Mouse (Mus musculus) small intestine, adult 2 months (tissue): ENCODE measurements around the gene Ric8a. TPM values are rescaled to one million over a fixed set of nuclear protein-coding genes. Genes with fewer than 3 reads are reported as not detected.

Source experiments
- H3K27ac ChIP-seq: fragments of 200-500 bp; 2 replicates; pipeline ENCODE4 v1.5.1; 2012; ENCODE audit warnings: low read depth, low read length, control low read depth, inconsistent platforms; ENCODE audit not compliant: insufficient read depth
- H3K27me3 ChIP-seq: fragments of 200-500 bp; 2 replicates; pipeline ENCODE4 v1.6.1; 2012; ENCODE audit warnings: mild to moderate bottlenecking, moderate library complexity, low read length, inconsistent platforms; ENCODE audit not compliant: control insufficient read depth, insufficient read depth
- H3K36me3 ChIP-seq: fragments of 200-500 bp; 2 replicates; pipeline ENCODE4 v1.6.1; 2012; ENCODE audit warnings: mild to moderate bottlenecking, low read length, control low read depth, inconsistent platforms; ENCODE audit not compliant: control insufficient read depth, insufficient read depth
- H3K4me1 ChIP-seq: fragments of 200-500 bp; 2 replicates; pipeline ENCODE4 v1.6.1; 2012; ENCODE audit warnings: low read length, inconsistent platforms, mixed read lengths; ENCODE audit not compliant: control insufficient read depth, insufficient read depth, insufficient read length
- H3K4me3 ChIP-seq: fragments of 200-500 bp; 2 replicates; pipeline ENCODE4 v1.5.1; 2012; ENCODE audit warnings: low read depth, mild to moderate bottlenecking, control low read depth, inconsistent platforms, low read length, moderate library complexity
- CTCF ChIP-seq: fragments of 200-500 bp; IDR thresholded peaks from 2 replicates; pipeline ENCODE4 v1.5.1; 2012; ENCODE audit warnings: low read depth, mild to moderate bottlenecking, control low read depth, inconsistent platforms, low read length, moderate library complexity, mixed read lengths; ENCODE audit not compliant: insufficient replicate concordance, insufficient read length; ENCODE audit errors: extremely low read depth
- POLR2A ChIP-seq: fragments of 200-500 bp; IDR thresholded peaks from 2 replicates; pipeline ENCODE4 v1.6.1; 2012; ENCODE audit warnings: low read depth, mild to moderate bottlenecking, control low read depth, inconsistent platforms, low read length, moderate library complexity
- WGBS: fragments of 180-500 bp; shearing (Covaris S2); methylation state at CpG from one replicate; pipeline ENCODE4 v1.1.7; 2018; 5-methylcytosine and 5-hydroxymethylcytosine counted together
- polyA plus RNA-seq: library from polyadenylated mRNA; depleted of rRNA; stranded (reverse); fragments of >200 nt; gene quantifications from 2 replicates; pipeline ENCODE4 v1.2.3, GENCODE M21; 2012

The Ric8a gene
- polyA plus RNA-seq, 1 experiment, result 95.5 TPM

DNA sequence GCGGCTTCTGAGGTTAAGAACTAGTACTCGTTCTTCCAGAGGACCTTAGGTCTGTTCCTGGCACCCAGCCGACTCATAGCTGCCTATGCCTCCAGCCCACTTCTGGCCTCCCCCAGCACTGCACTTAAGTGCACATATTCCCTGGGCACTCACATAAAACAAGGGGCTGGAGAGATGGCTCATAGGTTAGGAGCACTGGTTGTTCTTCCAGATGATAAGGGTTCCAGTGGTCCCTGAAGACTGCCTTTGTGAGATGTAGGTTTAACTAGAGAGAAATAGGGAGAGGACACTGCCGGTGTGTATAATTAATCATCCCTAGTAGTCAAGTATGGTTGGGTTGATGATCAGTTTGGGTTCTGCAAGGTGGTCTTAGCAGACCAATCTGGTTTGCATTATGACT lies 34.0 kb upstream of the Ric8a start:
- Histone ChIP-seq H3K4me3 (no peak overlapping the region), H3K36me3 (no peaks in the 10 kb centered on the region), H3K27me3 (no peaks in the 10 kb centered on the region; the same call in 1 of the 2 replicates), H3K4me1 (peaks cover 3% of the 10 kb centered on the region), H3K27ac (no peak overlapping the region)
- no peak for TF ChIP-seq POLR2A
- WGBS, result 88% methylated on average over 4 of the region's 4 CpGs

DNA sequence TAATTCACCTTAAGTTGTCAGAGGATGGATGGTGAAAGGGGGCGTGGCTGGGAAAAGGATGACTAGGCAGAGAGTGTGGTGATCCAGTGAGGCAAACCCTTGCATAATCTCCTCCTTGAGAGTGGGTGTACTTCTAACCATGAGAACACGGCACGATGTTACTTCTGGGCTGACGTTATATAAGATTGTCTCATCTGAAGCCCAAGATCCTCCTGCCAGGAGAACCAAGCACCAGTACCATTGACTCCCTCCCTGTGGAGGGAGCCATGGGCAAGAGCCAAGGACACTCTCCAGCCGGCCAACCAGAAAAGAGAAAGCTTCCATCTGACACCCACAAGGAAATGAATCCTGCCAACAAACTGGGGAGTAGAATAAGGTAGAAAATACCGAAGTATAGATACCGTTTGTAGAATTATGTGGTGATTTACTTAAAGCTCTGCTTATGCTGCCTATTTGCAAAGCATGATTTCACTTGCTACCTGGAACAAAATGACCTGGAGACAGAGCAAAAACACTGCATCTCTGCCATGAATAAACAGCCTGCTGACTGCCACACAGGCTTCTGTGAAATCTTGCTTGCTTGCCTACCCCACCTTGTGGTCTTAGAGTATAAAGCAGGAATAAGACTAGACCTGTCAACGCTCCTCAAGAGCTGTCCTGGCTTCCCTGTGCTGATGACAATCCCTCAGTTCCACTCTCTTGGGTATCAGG lies 28.4 kb upstream of the Ric8a start:
- no peaks in the 10 kb centered on the region for H3K36me3 ChIP-seq
- H3K27ac ChIP-seq, result no peak overlapping the region
- H3K4me1 ChIP-seq, result peaks cover 6% of the 10 kb centered on the region; the same call in 1 of the 2 replicates
- TF ChIP-seq CTCF (peak; percentile 18; the same call in 1 of the 2 replicates), POLR2A (no peak)
- peak overlapping the region; percentile 16; the same call in 1 of the 2 replicates for H3K4me3 ChIP-seq
- no peaks in the 10 kb centered on the region for H3K27me3 ChIP-seq
- 7% methylated on average over 8 of the region's 8 CpGs for WGBS

DNA sequence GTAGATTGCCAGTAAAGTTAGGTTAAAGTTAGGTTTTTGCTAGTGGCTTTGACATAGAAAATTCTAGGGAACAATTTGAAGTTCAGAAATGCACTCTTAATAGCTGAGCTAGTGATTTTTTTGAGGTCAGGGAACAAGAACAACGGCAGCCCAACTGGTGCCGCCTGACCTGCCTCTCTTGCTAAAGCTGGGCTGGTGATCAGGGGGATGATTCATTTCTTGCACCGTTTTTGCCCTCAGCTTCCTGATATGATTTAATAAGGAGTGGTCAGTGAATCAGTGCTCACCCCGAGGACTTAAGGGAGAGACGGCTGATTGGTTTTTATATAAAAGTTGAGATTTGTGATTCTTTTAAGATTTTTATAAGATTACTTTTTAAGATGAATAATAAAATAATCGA lies 25.3 kb upstream of the Ric8a start:
- H3K4me3 ChIP-seq, result no peak overlapping the region
- no peak for TF ChIP-seq POLR2A
- TF ChIP-seq CTCF, result no peak
- WGBS, result 31% methylated on average over 6 of the region's 6 CpGs
- H3K27me3 ChIP-seq, result no peaks in the 10 kb centered on the region
- peaks cover 15% of the 10 kb centered on the region for H3K4me1 ChIP-seq
- no peak overlapping the region for H3K27ac ChIP-seq
- no peaks in the 10 kb centered on the region for H3K36me3 ChIP-seq

GRCm38 (mm10) chr7:140833341-140833740 lies 23.4 kb upstream of the Ric8a start:
- WGBS, result 84% methylated on average over 4 of the region's 4 CpGs
- no peaks in the 10 kb centered on the region for H3K36me3 ChIP-seq
- H3K4me3 ChIP-seq, result no peak overlapping the region

DNA sequence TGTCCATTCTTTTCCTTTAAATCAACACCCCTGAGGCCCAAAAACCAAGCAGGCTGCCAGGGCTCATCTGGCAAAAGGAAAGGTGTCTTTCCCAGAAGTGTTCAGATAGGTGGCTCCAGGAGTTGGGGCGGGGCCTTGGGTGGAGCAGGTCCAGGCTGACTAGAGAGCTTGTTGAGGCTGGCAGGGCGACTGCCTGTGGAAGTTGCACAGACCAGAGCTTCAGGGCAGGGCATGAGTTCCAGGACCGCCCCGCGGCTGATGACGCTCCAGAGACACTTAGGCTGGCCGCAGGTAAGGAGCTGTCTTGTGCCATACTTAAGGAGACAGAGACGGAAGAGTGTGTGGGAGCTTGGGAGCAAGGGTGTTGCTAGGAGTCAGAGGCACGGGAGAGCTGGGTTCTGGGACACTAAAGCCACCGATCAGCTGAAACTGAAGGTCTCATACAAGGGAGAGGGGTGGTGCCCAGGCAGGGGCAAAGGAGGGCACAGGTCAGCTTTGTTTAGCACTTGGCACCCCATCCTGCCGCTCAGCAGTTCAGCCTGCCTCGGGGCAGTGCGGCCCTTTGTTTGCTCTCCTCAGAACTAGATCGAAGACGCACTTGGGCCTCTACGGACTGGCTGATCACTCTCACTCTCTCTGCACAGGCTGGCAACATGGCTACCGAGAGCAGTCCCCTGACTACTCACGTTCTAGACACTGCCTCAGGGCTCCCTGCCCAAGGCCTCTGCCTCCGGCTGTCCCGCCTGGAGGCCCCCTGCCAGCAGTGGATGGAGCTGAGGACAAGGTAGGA lies 21.6 kb upstream of the Ric8a start, which contains the start of gene Urah:
Urah (plus strand) TSS at position 51 of the 790 bp plus-strand sequence.
- H3K27me3 ChIP-seq, result no peaks in the 10 kb centered on the region
- no peaks in the 10 kb centered on the region for H3K36me3 ChIP-seq
- WGBS, result 21% methylated on average over 20 of the region's 20 CpGs
- peak within 1 kb of the TSS; percentile 58 for H3K4me3 ChIP-seq
- TF ChIP-seq CTCF (no peak), POLR2A (peak; percentile 47; the same call in 1 of the 2 replicates)
- peaks cover 9% of the 10 kb centered on the region for H3K4me1 ChIP-seq
- peak within 1 kb of the TSS; percentile 58 for H3K27ac ChIP-seq

More at GRCm38 (mm10) chr7:140833341-140833740, 23.4 kb upstream of the Ric8a start:
- TF ChIP-seq CTCF, result no peak
- no peak for TF ChIP-seq POLR2A
- H3K27ac ChIP-seq, result no peak overlapping the region
- no peaks in the 10 kb centered on the region for H3K27me3 ChIP-seq
- H3K4me1 ChIP-seq, result peaks cover 12% of the 10 kb centered on the region

DNA sequence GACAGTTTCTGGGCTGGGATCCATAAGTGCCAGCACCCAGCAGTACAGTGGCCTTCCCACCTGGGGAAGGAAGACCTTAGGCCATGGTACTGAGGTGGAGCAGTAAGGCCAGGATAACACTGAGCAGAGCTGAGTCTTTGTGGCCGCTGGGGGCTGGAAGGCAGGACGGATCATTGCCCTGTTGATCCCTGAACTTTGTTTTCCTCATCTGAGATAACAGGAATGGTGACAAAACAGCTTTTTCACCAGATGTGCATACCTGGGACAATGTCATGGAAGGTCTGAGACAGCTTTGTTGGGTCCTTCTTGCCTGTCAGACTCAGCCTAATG lies 21.0 kb upstream of the Ric8a start:
- no peak for TF ChIP-seq CTCF
- no peak for TF ChIP-seq POLR2A
- H3K4me1 ChIP-seq, result peaks cover 9% of the 10 kb centered on the region
- WGBS, result 29% methylated on average over 2 of the region's 2 CpGs
- peak overlapping the region; percentile 58 for H3K4me3 ChIP-seq
- H3K36me3 ChIP-seq, result no peaks in the 10 kb centered on the region
- peak overlapping the region; percentile 58 for H3K27ac ChIP-seq
- no peaks in the 10 kb centered on the region for H3K27me3 ChIP-seq

DNA sequence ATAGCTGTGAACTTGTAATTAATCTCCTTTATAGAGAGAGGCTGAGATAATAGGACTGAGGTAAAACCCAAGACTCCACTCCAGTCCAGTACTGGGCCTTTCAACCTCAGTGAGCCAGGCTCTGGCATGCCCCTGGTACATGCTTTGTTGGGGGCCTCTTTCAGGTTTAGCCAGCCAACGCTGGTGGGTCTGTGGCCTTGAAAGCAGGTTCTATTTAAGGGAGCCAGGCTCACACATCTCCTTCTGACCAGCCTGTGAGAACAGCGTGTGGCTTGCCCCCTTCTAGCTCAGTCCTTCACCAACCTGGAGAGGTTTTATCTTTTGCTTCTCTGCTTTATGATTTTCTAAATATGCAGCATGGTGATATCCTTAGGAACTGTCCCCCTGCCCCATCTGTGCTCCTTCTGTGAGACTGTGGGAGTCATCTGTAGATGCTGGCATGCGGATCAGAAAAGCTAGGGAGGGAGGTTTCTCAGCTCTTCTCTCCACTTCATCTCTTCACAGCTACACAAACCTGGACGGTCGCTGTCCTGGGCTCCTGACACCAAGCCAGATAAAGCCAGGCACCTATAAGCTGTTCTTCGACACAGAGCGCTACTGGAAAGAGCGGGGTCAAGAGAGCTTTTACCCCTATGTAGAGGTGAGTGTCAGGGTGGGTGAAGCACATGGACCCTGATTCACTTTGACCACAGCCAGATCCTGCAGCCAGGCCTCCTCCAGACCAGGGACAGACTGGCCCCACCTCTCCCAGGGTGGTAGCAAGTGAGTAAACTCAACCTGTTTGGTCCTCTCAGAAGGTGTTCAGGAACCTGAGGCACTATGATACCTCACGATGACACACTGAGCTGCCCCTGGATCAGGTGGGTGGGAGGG lies 20.3 kb upstream of the Ric8a start:
- H3K36me3 ChIP-seq, result no peaks in the 10 kb centered on the region
- H3K4me3 ChIP-seq, result no peak overlapping the region
- TF ChIP-seq POLR2A (no peak), CTCF (no peak)
- H3K4me1 ChIP-seq, result peaks cover 9% of the 10 kb centered on the region
- no peak overlapping the region for H3K27ac ChIP-seq
- no peaks in the 10 kb centered on the region for H3K27me3 ChIP-seq
- WGBS, result 87% methylated on average over 9 of the region's 9 CpGs
